ENCODE assay signal across 9 mouse cellular contexts in the genomic region with DNA sequence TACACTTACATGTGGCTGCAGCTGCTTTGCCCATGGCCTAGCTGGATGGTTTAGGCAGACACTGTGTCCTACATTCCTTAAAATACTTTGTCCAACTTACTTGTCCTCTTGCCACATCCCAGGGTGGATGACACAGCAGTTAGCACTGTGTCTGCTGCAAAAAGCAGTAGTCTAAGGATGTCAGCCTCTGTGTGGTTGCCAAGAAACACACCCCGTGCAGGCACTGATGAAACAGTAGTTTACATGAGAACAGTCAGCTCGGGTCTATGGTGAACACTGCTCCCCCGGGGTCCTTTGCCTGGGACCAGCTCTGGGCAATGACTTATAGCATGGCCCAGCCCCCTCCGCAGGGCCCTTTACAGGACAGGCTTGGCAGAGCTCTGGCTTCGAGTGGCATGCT. TPM values are rescaled to one million over a fixed set of nuclear protein-coding genes. Genes with fewer than 3 reads are reported as not detected.
DNase-seq lines count a peak whose midpoint lies in the region; ATAC-seq and TF ChIP-seq lines count a peak whose summit lies in the region.
"Had no signal": no experiment of that assay in that cellular context is flagged by ENCODE, and none has a peak within 500 bp of the region (broad histone marks: within the 10 kb centered on the region; RNA-seq: fewer than 3 reads in every experiment).

No protein-coding gene starts in this region.

- peak; percentile 74 for ATAC-seq in lung, postnatal 0 days
- ATAC-seq in erythroblast, adult 5-6 weeks (replicated peaks; ENCODE audit: low FRiP score, poor library complexity, severe bottlenecking): no peak

- TF ChIP-seq CTCF in lung, postnatal 0 days (IDR thresholded peaks at IDR 0.05): no peak

- H3K4me1 ChIP-seq in lung, postnatal 0 days (ENCODE audit: insufficient read depth, low read depth, low read length): no peaks in the 10 kb centered on the region

- no peak overlapping the region for H3K4me3 ChIP-seq in lung, postnatal 0 days (ENCODE audit: low read depth, low read length)
- H3K4me3 ChIP-seq: limb, embryonic 10.5 days had no signal

- H3K27me3 ChIP-seq in lung, postnatal 0 days (replicated peaks; ENCODE audit: insufficient read depth, low read length): no peaks in the 10 kb centered on the region

- H3K27ac ChIP-seq in lung, postnatal 0 days (ENCODE audit: low read length): peak overlapping the region; percentile 63
- H3K27ac ChIP-seq: limb, embryonic 10.5 days had no signal

- peak; percentile 16 to 43 for DNase-seq in frontal cortex, postnatal 36 days (ENCODE audit: low spot score in 2 of 2)
- DNase-seq in frontal cortex, postnatal 14 days (ENCODE audit: low spot score in 2 of 2): no peak
- peak; percentile 6 to 37 for DNase-seq in left cerebral cortex, adult 18-20 months (ENCODE audit: low spot score in 2 of 2)
- no peak for DNase-seq in left cerebral cortex, adult 8-10 months (ENCODE audit: low spot score in 2 of 2)
- DNase-seq in NIH3T3 (ENCODE audit: low read depth): peak; percentile 45
- DNase-seq in lung, postnatal 0 days (ENCODE audit: low spot score): peak; percentile 85
- DNase-seq in thymus, postnatal 14 days: no peak

- 38% methylated on average over 5 of the region's 5 CpGs for WGBS in lung, postnatal 0 days

- no peaks in the 10 kb centered on the region for H3K9me3 ChIP-seq in lung, postnatal 0 days (ENCODE audit: low read length)
- H3K9me3 ChIP-seq: limb, embryonic 10.5 days had no signal

- no peak overlapping the region for H3K9ac ChIP-seq in lung, postnatal 0 days (replicated peaks; ENCODE audit: low read depth)

- TF ChIP-seq EP300 in lung, postnatal 0 days (IDR thresholded peaks at IDR 0.05): no peak

- H3K36me3 ChIP-seq in lung, postnatal 0 days (ENCODE audit: insufficient read depth, low read length): no peaks in the 10 kb centered on the region
- H3K36me3 ChIP-seq: limb, embryonic 10.5 days had no signal

- no peak overlapping the region for H3K4me2 ChIP-seq in lung, postnatal 0 days (replicated peaks; ENCODE audit: low read depth, low read length)

RNA-seq across cellular contexts. Expression of gene Tgm2, which starts 52.9 kb away (rescaled TPM):
- total RNA-seq in left cerebral cortex, adult 18-20 months (2021): 10 to 100 TPM; 10.7 to 10.8 TPM
- total RNA-seq in left cerebral cortex, adult 8-10 months (2022): 10 to 100 TPM in 3 of 4 experiments, 1 to 10 TPM in 1; 9.3 to 13.7 (median 10.1) TPM
- 97.0 TPM in 2 replicates for polyA plus RNA-seq in lung, postnatal 0 days (2015; fragmentation: Nextera tagmentation; extraction: Ambion mirVana)
- 2.1 and 3.8 TPM in 2 replicates for total RNA-seq in erythroblast, adult 5-6 weeks (2015; ENCODE audit: low replicate concordance)
- total RNA-seq in erythroblast, adult 5-6 weeks (2017; ENCODE audit: low replicate concordance): 6.6 and 9.6 TPM in 2 replicates

Comparison
In these comparisons a context has a peak if more than half of its experiments do, and no peak if none do; other contexts are left out.
1. DNase-seq: peak in frontal cortex, postnatal 36 days (2 of 2), left cerebral cortex, adult 18-20 months (2 of 2), NIH3T3 (single experiment) and lung, postnatal 0 days (single experiment); none in frontal cortex, postnatal 14 days (0 of 2), left cerebral cortex, adult 8-10 months (0 of 2) and thymus, postnatal 14 days (single experiment).